Mouse (Mus musculus): ENCODE results near the gene Exd1. TPM values are rescaled to one million over a fixed set of nuclear protein-coding genes. Genes with fewer than 3 reads are reported as not detected.

Gene Exd1
- polyA plus RNA-seq, 1 experiment from 2014 or later = 0.25 TPM

DNA sequence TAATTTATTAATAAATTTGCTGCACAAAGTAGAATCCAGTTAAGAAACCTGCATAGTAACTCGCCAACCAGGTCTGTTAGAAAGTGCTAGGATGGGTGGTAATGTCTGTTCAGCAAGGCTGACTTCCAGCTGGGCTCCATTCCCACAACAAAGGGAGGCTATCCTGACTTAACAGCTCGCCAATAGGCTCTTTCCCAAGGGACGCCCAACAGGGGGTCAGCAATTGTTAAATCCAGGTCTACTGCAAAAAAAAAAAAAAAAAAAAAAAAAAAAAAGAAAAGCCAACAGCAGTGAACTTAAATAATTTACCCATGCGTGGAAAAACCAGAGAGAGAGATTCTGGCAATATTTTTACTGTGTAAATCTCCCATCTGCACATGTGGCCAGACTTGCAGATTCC, 60.9 kb downstream of the Exd1 start:
- WGBS = 23% methylated on average over 4 of the region's 4 CpGs
- Histone ChIP-seq H3K27ac (no peak overlapping the region), H3K4me1 (replicated peaks) (no peaks in the 10 kb centered on the region), H3K9me3 (no peaks in the 10 kb centered on the region), H3K4me2 (replicated peaks) (no peak overlapping the region), H3K4me3 (replicated peaks) (no peak overlapping the region), H3K27me3 (replicated peaks) (no peaks in the 10 kb centered on the region), H3K9ac (no peak overlapping the region), H3K36me3 (no peaks in the 10 kb centered on the region)
- no peak for ATAC-seq

DNA sequence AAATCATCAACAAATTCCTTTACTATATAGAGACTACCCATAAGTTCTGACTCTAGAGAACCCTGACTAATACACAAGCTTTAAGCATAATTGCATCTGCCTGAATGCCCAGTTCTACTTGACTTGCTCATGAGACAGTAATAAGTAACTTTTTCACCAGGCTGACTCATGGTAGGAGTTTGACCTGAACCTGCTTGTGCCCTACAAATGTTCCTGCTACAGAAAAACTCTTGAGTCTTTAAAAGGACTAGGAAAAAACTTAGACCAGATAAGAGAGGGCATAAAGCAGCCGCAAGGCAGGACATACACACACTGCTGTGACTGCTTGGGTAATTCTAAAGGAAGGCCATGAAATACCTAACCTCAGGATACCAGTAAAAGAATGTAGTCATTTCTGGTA, 65.1 kb downstream of the Exd1 start:
- H3K27ac ChIP-seq = 0 out of 2 replicates have a peak overlapping the region, but pooled peaks have one; percentile 40
- no peaks in the 10 kb centered on the region for H3K9me3 ChIP-seq
- H3K4me2 ChIP-seq (replicated peaks) = no peak overlapping the region
- ATAC-seq = peak; percentile 21; the same call in 1 of the 2 replicates
- no peaks in the 10 kb centered on the region for H3K4me1 ChIP-seq (replicated peaks)
- no peak overlapping the region for H3K9ac ChIP-seq
- no peaks in the 10 kb centered on the region for H3K27me3 ChIP-seq (replicated peaks)
- WGBS = 59% methylated on average over 1 of the region's 1 CpGs
- H3K4me3 ChIP-seq (replicated peaks) = no peak overlapping the region
- H3K36me3 ChIP-seq = no peaks in the 10 kb centered on the region

DNA sequence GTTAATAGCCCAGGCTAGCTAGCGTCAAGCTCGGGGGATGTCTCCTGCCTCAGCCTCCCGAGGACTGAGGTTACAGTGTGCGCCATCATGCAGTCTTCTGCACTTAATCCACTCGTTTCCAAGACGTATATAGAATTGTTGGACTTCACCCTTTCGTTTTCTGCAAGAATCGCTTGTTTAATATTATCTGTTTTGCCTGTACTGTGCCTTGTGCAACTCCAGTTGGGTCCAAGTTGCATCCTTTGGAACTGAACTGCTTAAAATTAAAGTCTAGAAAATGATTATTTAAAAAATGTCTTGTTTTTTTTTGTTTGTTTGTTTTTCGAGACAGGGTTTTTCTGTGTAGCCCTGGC, 69.1 kb downstream of the Exd1 start:
- Histone ChIP-seq H3K9me3 (no peaks in the 10 kb centered on the region), H3K4me3 (replicated peaks) (peak overlapping the region; percentile 69), H3K4me1 (replicated peaks) (peaks cover 5% of the 10 kb centered on the region; the same call in 1 of the 2 replicates), H3K4me2 (replicated peaks) (peak overlapping the region; percentile 55), H3K27ac (peak overlapping the region; percentile 99), H3K36me3 (no peaks in the 10 kb centered on the region), H3K9ac (peak overlapping the region; percentile 100), H3K27me3 (replicated peaks) (no peaks in the 10 kb centered on the region)
- no peak for ATAC-seq
- WGBS = 11% methylated on average over 9 of the region's 9 CpGs

DNA sequence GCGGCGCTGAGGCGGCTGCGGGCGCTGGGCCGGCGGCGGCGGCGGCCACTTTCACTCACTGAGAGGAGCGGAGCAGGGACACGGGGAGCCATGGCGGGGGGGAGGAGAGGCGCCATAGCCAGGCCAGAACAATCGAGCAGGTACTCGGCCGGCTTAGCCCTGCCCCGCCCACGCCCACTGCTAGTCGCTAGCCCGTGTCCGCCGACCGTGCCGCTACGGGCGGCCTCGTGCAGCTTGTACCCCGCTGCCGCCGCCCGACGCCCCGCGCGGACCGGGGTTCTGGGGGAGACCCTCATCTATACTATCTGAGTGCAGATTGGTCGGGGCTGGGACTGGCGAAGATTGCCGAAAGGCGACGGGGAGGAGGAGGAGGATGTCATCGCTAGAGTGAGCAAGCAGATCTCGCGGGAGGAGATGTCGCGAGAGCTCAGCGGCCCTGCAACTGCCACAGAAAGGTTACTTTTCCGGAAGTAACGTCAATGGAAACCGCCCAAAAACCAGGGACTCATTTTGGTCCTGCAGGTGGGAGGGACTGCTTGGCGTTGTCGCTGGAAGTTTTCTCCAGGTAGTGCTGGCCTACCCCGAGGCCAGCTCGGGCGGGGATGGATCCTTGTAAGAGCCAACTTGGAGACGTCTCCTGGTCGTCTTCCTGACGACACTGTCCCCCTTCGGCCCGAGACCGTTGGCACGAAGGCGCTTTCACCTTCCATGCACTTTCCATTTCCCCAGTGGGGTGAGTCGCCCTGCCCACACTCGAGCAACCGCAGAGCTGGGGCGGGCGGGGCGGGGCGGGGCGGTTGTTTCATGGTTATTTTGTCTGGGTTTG, 69.6 kb downstream of the Exd1 start, which contains the start of gene Ino80:
Gene Ino80 (minus strand): TSS at position 117 of the 826 bp plus-strand sequence.
- Histone ChIP-seq H3K9ac (peak within 1 kb of the TSS; percentile 100), H3K27me3 (replicated peaks) (no peaks in the 10 kb centered on the region), H3K9me3 (no peaks in the 10 kb centered on the region), H3K4me2 (replicated peaks) (peak within 1 kb of the TSS; percentile 60), H3K4me3 (replicated peaks) (peak within 1 kb of the TSS; percentile 69), H3K4me1 (replicated peaks) (peaks cover 5% of the 10 kb centered on the region; the same call in 1 of the 2 replicates), H3K27ac (peak within 1 kb of the TSS; percentile 99), H3K36me3 (no peaks in the 10 kb centered on the region)
- under 1% methylated on average over 69 of the region's 72 CpGs for WGBS
- peak; percentile 95 for ATAC-seq

DNA sequence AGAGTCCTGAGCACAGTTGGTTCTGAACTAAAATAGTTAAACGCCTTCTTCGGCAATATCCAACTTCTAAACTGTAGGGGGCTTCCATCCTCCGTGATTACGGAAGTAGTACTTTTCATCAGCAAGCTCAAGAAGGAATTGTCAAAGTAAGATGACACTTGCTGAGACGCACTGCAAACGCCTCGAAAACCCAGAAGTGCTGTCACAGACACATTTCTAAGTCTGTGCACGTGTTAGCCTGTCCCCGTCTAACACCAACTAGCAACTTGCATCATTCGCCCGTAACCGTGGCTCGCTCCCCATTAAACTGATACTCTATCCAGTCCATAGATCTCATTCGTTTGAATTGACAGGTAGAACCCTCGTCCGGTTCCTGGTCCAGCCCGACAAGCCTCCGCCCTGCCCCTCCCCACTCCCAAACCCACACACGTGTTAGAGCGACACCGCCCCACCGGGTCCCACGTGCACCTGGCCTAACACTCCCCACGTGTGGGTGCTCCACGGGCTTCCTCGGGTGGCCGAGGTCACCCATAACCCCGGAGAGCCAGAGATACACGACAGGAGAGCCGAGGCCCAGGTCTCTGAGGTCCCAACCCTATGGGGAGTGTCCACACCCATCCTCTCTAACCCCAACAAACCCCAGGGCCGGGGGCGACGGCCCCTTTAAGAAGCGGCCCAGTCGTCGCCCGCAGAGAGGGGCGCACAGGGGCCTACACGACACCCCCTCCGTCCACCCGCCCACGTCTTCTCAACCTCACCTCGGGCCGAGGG, 70.6 kb downstream of the Exd1 start:
- WGBS = under 1% methylated on average over 44 of the region's 44 CpGs
- ATAC-seq = peak; percentile 71
- Histone ChIP-seq H3K27ac (peak overlapping the region; percentile 99), H3K27me3 (replicated peaks) (no peaks in the 10 kb centered on the region), H3K4me1 (replicated peaks) (peaks cover 5% of the 10 kb centered on the region; the same call in 1 of the 2 replicates), H3K36me3 (no peaks in the 10 kb centered on the region), H3K4me3 (replicated peaks) (peak overlapping the region; percentile 69), H3K9ac (peak overlapping the region; percentile 100), H3K9me3 (no peaks in the 10 kb centered on the region), H3K4me2 (replicated peaks) (peak overlapping the region; percentile 60)

DNA sequence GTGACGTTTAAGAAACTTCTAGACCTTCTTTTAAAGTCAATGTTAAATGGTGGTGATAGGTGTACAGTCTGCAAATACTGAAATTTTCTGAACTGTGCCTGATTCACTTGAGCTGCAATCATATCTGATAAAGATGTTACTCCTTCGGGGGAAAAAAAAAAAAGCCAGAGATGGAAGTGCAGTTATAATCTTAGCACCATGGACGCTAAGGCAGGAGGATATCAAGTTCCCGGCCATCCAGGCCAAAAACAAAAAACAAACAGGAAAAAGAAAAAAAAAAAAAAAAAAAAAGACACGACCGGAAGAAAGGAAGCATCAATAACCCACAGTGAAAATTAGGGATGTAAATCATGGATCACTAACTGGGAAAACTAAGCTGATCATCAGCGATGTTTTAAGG, 71.3 kb downstream of the Exd1 start:
- no peaks in the 10 kb centered on the region for H3K9me3 ChIP-seq
- H3K27me3 ChIP-seq (replicated peaks) = no peaks in the 10 kb centered on the region
- peak overlapping the region; percentile 69 for H3K4me3 ChIP-seq (replicated peaks)
- H3K9ac ChIP-seq = peak overlapping the region; percentile 100; the same call in 1 of the 2 replicates
- ATAC-seq = no peak
- H3K36me3 ChIP-seq = no peaks in the 10 kb centered on the region
- WGBS = 11% methylated on average over 7 of the region's 7 CpGs
- peak overlapping the region; percentile 99 for H3K27ac ChIP-seq
- H3K4me1 ChIP-seq (replicated peaks) = peaks cover 5% of the 10 kb centered on the region; the same call in 1 of the 2 replicates
- peak overlapping the region; percentile 60 for H3K4me2 ChIP-seq (replicated peaks)

Other genes starting within 250 kb of the Exd1 start
- gene Dll4, start 221.8 kb downstream of the Exd1 start, polyA plus RNA-seq (2015; fragmentation: Nextera tagmentation; extraction: Ambion mirVana) = 8.3 and 8.4 TPM in 2 replicates
- 2.3 and 2.7 TPM in 2 replicates for gene Chac1, start 196.4 kb downstream of the Exd1 start, polyA plus RNA-seq (2015; fragmentation: Nextera tagmentation; extraction: Ambion mirVana)
- gene Ino80, start 69.9 kb downstream of the Exd1 start, polyA plus RNA-seq (2015; fragmentation: Nextera tagmentation; extraction: Ambion mirVana) = 4.0 and 4.4 TPM in 2 replicates
- 53.6 and 54.9 TPM in 2 replicates for gene Chp1, start 70 bp upstream of the Exd1 start, polyA plus RNA-seq (2015; fragmentation: Nextera tagmentation; extraction: Ambion mirVana)
- gene Nusap1, start 70.7 kb upstream of the Exd1 start, polyA plus RNA-seq (2015; fragmentation: Nextera tagmentation; extraction: Ambion mirVana) = 56.6 and 65.4 TPM in 2 replicates
- gene Oip5, start 70.8 kb upstream of the Exd1 start, polyA plus RNA-seq (2015; fragmentation: Nextera tagmentation; extraction: Ambion mirVana) = 21.0 and 22.8 TPM in 2 replicates
- 50.0 and 51.6 TPM in 2 replicates for gene Ndufaf1, start 115.2 kb upstream of the Exd1 start, polyA plus RNA-seq (2015; fragmentation: Nextera tagmentation; extraction: Ambion mirVana)
- 30.5 and 34.8 TPM in 2 replicates for gene Rtf1, start 127.4 kb upstream of the Exd1 start, polyA plus RNA-seq (2015; fragmentation: Nextera tagmentation; extraction: Ambion mirVana)
- gene Itpka, start 194.7 kb upstream of the Exd1 start, polyA plus RNA-seq (2015; fragmentation: Nextera tagmentation; extraction: Ambion mirVana) = 9.5 and 9.7 TPM in 2 replicates
- 0.87 and 1.4 TPM in 2 replicates for gene Ltk, start 212.8 kb upstream of the Exd1 start, polyA plus RNA-seq (2015; fragmentation: Nextera tagmentation; extraction: Ambion mirVana)
- 24.2 and 24.8 TPM in 2 replicates for gene Rpap1, start 239.9 kb upstream of the Exd1 start, polyA plus RNA-seq (2015; fragmentation: Nextera tagmentation; extraction: Ambion mirVana)

Measured in intestine, embryonic 15.5 days (tissue).